Mouse (Mus musculus) lung, adult 18-20 months (tissue): Measurements from ENCODE around the gene Lce1m.
"Not testable (repeated sequence)": the region's sequence is repeated elsewhere in the genome, so short reads cannot be mapped to it uniquely, and the experiment has no call there.

Experiments used
- DNase-seq, 2 experiments: peaks; one replicate each; pipeline ENCODE4 v3.0.0; 2022; ENCODE audit warnings: mixed read lengths in 2 of 2

The Lce1m gene

GRCm38 (mm10) chr3:93018960-93019359 is at the start of gene Lce1m:
Lce1m (minus strand) TSS chr3:93019060.
- no peak for DNase-seq

DNA sequence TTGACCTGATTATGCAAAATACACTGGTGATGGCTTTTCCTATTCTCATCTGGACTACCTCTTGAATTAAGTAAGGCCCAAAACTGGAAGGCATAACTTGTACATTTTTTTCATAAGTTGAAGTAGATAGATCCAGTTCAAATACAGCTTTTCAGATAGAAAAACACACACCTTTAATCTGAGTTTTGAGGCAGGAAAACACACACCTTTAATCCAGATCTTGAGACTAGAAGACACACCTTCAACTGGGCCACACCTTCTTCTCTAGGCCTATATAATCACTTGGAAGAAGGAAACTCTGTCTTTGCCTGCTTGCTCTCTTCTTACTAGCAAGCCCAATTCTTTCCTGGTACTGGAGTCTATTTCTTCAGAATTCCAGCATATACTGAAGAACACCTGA is 49.7 kb upstream of the Lce1m start, which contains the start of gene Gm4858:
Gm4858 (plus strand) TSS at position 301 of the 400 bp plus-strand sequence.
- not testable (repeated sequence) for DNase-seq

DNA sequence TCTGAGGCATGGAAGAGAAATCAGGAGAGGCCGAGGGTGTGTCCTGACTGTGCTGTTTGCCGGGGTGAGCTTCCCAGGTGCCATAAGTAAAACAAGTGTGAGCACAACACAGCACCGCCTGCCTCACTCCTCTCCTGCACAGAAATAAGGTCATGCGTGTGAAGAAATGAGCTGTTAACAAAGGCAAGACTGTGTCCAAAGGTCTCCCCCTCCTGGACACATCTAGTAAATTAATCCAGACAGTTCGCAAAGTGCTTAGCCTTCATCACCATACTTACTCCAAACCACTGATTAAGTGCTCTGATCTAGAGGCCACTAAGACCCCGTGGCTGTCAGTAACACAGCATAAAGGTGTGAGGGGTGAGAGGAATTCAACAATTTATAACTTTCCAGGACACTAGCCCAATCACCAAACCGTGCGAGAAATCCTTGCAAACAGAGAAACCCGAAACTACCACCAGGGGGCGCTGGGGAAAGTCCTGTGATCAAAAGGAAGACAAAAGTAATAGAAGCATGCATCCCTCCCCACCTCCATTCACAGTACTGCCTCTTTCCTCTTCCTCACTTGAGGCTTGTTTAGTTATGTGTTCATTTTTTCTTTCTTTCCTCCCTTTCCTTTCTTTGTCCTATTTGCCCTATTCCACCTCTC is 34.1 kb upstream of the Lce1m start:
- DNase-seq = peak in 1 of 2 experiments; percentile 1

- no peak for DNase-seq
Observed at GRCm38 (mm10) chr3:93050182-93050581, 31.3 kb upstream of the Lce1m start.

GRCm38 (mm10) chr3:93031450-93031849 is 12.6 kb upstream of the Lce1m start:
- peak in 1 of 2 experiments; percentile 4 for DNase-seq

- DNase-seq = no peak
Observed at GRCm38 (mm10) chr3:93025486-93025885, 6.6 kb upstream of the Lce1m start.

GRCm38 (mm10) chr3:93023411-93024184 is 4.7 kb upstream of the Lce1m start:
- DNase-seq = no peak

DNA sequence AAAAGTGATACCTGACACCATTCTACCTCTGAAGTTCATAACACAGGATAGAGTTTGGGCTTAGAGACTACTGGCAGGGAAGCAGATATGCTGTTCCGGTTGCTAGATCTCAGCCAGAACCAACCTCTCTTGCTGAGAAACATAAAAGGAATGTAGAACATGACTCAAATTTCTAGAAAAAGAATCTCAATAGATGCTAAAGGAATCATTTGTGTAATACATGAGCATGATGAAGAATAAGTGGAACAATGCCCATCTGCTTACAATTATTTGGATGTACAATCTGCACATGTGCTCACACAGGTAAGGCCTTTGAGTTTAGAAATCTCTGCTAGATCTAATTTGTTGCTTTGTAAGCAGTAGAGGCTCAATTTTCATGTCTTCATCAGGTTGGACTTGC is 2.3 kb upstream of the Lce1m start:
- DNase-seq = no peak

DNA sequence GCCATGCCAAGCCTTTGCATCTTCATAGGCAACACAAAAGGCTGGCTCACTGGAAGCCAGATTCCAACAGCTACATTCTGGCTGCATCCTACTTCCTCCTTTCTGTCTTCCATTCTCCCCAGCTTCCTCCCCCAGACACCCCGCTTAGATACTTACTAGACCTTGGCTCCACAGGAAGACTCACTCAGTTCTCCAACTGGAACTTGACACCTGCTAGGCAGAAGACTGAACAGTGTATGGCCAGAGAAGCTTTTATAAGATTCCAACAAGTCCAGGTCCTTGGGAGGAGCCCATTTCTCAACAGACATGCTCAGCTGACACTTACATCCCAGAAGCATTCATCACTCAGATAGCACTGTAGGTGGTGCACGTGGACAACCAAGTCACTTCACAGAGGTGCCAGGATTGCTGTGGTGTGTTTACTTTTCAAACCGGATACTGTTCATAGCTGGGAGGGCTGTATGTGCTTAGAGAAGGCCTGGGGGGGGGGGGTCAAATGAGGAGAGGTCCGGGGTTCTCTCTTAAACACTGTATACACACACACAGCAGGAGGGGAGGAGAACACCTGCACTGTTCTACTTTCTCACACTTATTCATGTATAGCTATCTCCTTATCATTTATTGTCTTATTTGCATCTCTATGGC is 3.3 kb downstream of the Lce1m start, which contains the start of gene Crct1:
Crct1 (minus strand) TSS at position 228 of the 645 bp plus-strand sequence.
- no peak for DNase-seq

DNA sequence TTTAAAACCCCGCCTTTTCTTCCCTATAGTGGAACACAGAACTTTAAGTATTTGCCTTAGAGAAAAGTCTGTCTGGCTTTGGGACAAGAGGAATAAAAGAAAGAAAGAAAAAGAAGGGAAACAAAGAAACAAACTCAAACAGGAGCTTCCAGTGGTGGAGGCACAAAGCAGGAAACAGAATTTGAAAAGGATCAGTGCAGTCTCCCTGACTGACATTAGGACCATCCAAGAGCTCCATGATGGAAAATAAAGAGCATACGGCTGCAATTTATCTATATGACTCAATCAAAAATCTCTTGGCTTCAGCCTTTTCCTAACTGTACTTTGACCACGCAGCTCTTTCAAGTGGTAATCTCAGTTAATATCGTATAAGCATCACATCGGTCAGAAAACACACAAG is 4.0 kb downstream of the Lce1m start:
- DNase-seq = no peak

DNA sequence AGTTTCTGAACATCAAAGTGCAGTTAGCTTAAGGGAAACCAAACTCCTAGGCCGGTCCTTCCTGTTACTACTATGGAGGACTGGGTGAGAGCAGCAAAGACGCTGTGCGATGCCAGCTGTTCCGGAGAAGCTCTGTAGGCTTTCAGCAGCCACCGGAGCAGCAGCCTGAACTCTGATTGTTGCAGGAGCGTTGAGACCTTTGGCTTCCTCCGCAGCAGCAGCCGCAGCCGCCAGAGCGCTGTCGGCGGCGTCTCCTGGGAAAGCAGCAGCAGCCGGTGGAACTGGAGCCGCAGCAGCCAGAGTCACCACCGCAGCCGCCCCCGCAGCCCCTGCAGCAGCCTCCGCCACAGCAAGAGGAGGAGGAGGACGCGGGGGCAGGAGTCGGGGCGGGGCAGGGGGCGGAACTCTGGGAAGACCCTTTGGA is 4.5 kb downstream of the Lce1m start:
- DNase-seq = no peak

GRCm38 (mm10) chr3:93002843-93003242 is 16.0 kb downstream of the Lce1m start:
- no peak for DNase-seq

DNA sequence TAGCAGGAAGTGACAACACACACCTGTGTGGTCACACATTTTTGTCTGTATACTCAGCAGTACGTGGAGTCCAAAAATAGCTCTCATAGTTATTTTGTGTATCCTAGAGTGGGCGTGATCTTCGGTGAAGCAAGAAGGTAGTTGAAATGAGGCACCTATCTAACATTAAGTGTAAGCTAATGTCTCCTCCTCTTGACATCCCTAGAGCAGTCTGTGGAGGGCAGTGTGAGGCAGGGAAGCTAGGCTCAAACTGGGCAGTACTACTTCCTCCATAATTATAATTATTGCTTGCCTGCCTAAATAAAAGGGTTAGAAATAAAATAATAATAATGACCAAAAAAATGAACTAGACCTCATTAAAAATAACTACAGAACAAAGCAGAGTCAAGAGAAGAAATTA is 18.2 kb downstream of the Lce1m start:
- no peak for DNase-seq

GRCm38 (mm10) chr3:92998691-92999090 is 20.2 kb downstream of the Lce1m start:
- peak; percentile 39 to 53 for DNase-seq

GRCm38 (mm10) chr3:92991926-92992325 is 26.9 kb downstream of the Lce1m start, which contains the start of gene Lce3f:
Lce3f (plus strand) TSS chr3:92992226.
- DNase-seq = no peak

- no peak for DNase-seq
Observed at GRCm38 (mm10) chr3:92978484-92978883, 40.4 kb downstream of the Lce1m start.
